Mouse (Mus musculus) forebrain, embryonic 14.5 days (tissue): ENCODE data around the gene Rhox2h. TPM values are rescaled to one million over a fixed set of nuclear protein-coding genes. Genes with fewer than 3 reads are reported as not detected.
"Not testable (repeated sequence)": the region's sequence is repeated elsewhere in the genome, so short reads cannot be mapped to it uniquely, and the experiment has no call there.

ENCODE experiments used
- ATAC-seq: fragments of 200-750 bp; cut with Nextera tagmentation; 2 replicates; pipeline ENCODE4 v1.8.0; 2017; ENCODE audit warnings: mild to moderate bottlenecking, moderate library complexity
- DNase-seq: peaks from one replicate; pipeline ENCODE4 v3.0.0-alpha.2; 2015; ENCODE audit warnings: low spot score
- H3K27ac ChIP-seq: fragments of 300-500 bp; sonication (generic); 2 replicates; pipeline ENCODE4 v1.5.1; 2014; ENCODE audit warnings: low read depth, mild to moderate bottlenecking, control low read depth, low read length, moderate library complexity
- H3K27me3 ChIP-seq: fragments of 300-500 bp; sonication (generic); replicated peaks from 2 replicates; pipeline ENCODE4 v1.6.1; 2014; ENCODE audit warnings: low read length, control low read depth, mixed read lengths; ENCODE audit not compliant: control insufficient read depth, insufficient read depth
- H3K36me3 ChIP-seq: fragments of 300-500 bp; sonication (generic); 2 replicates; pipeline ENCODE4 v1.6.1; 2014; ENCODE audit warnings: low read length, control low read depth; ENCODE audit not compliant: control insufficient read depth, insufficient read depth
- H3K4me1 ChIP-seq: fragments of 300-500 bp; sonication (generic); 2 replicates; pipeline ENCODE4 v1.6.1; 2014; ENCODE audit warnings: antibody characterized with exemption, low read length, control low read depth; ENCODE audit not compliant: control insufficient read depth, insufficient read depth
- H3K4me2 ChIP-seq: fragments of 300-500 bp; sonication (generic); 2 replicates; pipeline ENCODE4 v1.6.1; 2014; ENCODE audit warnings: mild to moderate bottlenecking, control low read depth, low read length
- H3K4me3 ChIP-seq: fragments of 300-500 bp; sonication (generic); 2 replicates; pipeline ENCODE4 v1.5.1; 2014; ENCODE audit warnings: low read depth, low read length, control low read depth
- H3K9ac ChIP-seq: fragments of 300-500 bp; sonication (generic); 2 replicates; pipeline ENCODE4 v1.6.1; 2014; ENCODE audit warnings: mild to moderate bottlenecking, low read length, control low read depth, moderate library complexity
- H3K9me3 ChIP-seq: fragments of 300-500 bp; sonication (generic); replicated peaks from 2 replicates; pipeline ENCODE4 v1.6.1; 2016; ENCODE audit warnings: low read length, control low read depth, mixed read lengths; ENCODE audit not compliant: control insufficient read depth
- WGBS: fragments of 180-500 bp; shearing (Covaris S2); extraction: QIAGEN DNeasy Blood & Tissue Kit; methylation state at CpG from one replicate; pipeline ENCODE4 v1.1.7; 2014; 5-methylcytosine and 5-hydroxymethylcytosine counted together
- polyA plus RNA-seq: library from polyadenylated mRNA; unstranded; fragments of >200 nt; fragmentation: Nextera tagmentation; extraction: Ambion mirVana; gene quantifications from 2 replicates; pipeline ENCODE4 v1.2.1, GENCODE M21; 2014

Rhox2h gene
- not detected in 2 replicates for polyA plus RNA-seq

- H3K9me3 ChIP-seq, H3K36me3 ChIP-seq, H3K27me3 ChIP-seq, H3K27ac ChIP-seq, H3K4me1 ChIP-seq, H3K4me2 ChIP-seq, DNase-seq, ATAC-seq, H3K9ac ChIP-seq, H3K4me3 ChIP-seq: not testable (repeated sequence)
- 87% methylated on average over 8 of the region's 8 CpGs for WGBS
Measured at GRCm38 (mm10) chrX:37673177-37673576, at the start of gene Rhox2h. TSS of gene Rhox2h (minus strand) at chrX:37673277.

- ATAC-seq (no peak), DNase-seq (no peak)
- H3K36me3 ChIP-seq = no peaks in the 10 kb centered on the region
- no peak overlapping the region for H3K27ac ChIP-seq
- no peak overlapping the region for H3K4me3 ChIP-seq
- H3K4me2 ChIP-seq = no peak overlapping the region
- H3K9ac ChIP-seq = no peak overlapping the region
- 79% methylated on average over 3 of the region's 3 CpGs for WGBS
- no peaks in the 10 kb centered on the region for H3K4me1 ChIP-seq
- no peaks in the 10 kb centered on the region for H3K9me3 ChIP-seq
- no peaks in the 10 kb centered on the region for H3K27me3 ChIP-seq
Measured at GRCm38 (mm10) chrX:37701821-37702387, 28.8 kb upstream of the Rhox2h start.

GRCm38 (mm10) chrX:37692261-37692660 is 19.2 kb upstream of the Rhox2h start:
- no peak overlapping the region for H3K9ac ChIP-seq
- no peaks in the 10 kb centered on the region for H3K36me3 ChIP-seq
- no peak overlapping the region for H3K4me2 ChIP-seq
- H3K4me1 ChIP-seq = no peaks in the 10 kb centered on the region
- ATAC-seq (no peak), DNase-seq (no peak)
- no peaks in the 10 kb centered on the region for H3K27me3 ChIP-seq
- 70% methylated on average over 2 of the region's 2 CpGs for WGBS
- no peak overlapping the region for H3K27ac ChIP-seq
- H3K4me3 ChIP-seq = no peak overlapping the region
- H3K9me3 ChIP-seq = no peaks in the 10 kb centered on the region

- 85% methylated on average over 24 of the region's 24 CpGs for WGBS
- Histone ChIP-seq H3K4me3 (no peak overlapping the region), H3K4me2 (no peak overlapping the region), H3K9me3 (no peaks in the 10 kb centered on the region), H3K27me3 (no peaks in the 10 kb centered on the region), H3K4me1 (no peaks in the 10 kb centered on the region), H3K9ac (no peak overlapping the region), H3K27ac (no peak overlapping the region), H3K36me3 (no peaks in the 10 kb centered on the region)
- ATAC-seq = no peak
- DNase-seq = no peak
Measured at GRCm38 (mm10) chrX:37683031-37683715, 10.1 kb upstream of the Rhox2h start.

- WGBS = 91% methylated on average over 1 of the region's 3 CpGs
- not testable (repeated sequence) for DNase-seq, H3K27me3 ChIP-seq, H3K4me1 ChIP-seq, ATAC-seq, H3K9ac ChIP-seq, H3K9me3 ChIP-seq, H3K27ac ChIP-seq, H3K36me3 ChIP-seq, H3K4me2 ChIP-seq, H3K4me3 ChIP-seq
Measured at GRCm38 (mm10) chrX:37668664-37669063, 4.4 kb downstream of the Rhox2h start, which contains the start of gene Rhox3h. TSS of gene Rhox3h (minus strand) at chrX:37668764.

- ATAC-seq = not testable (repeated sequence)
- 94% methylated on average over 12 of the region's 20 CpGs for WGBS
Measured at GRCm38 (mm10) chrX:37651227-37651626, 21.9 kb downstream of the Rhox2h start, which contains the start of gene Rhox4g. TSS of gene Rhox4g (minus strand) at chrX:37651327.

GRCm38 (mm10) chrX:37643370-37643769 is 29.7 kb downstream of the Rhox2h start, which contains the start of gene Rhox2g:
TSS of gene Rhox2g (minus strand) at chrX:37643470.
- 89% methylated on average over 6 of the region's 6 CpGs for WGBS
- not testable (repeated sequence) for H3K36me3 ChIP-seq, H3K9ac ChIP-seq, H3K9me3 ChIP-seq, H3K27me3 ChIP-seq, H3K27ac ChIP-seq, ATAC-seq, DNase-seq, H3K4me2 ChIP-seq, H3K4me3 ChIP-seq, H3K4me1 ChIP-seq

More at GRCm38 (mm10) chrX:37651227-37651626, 21.9 kb downstream of the Rhox2h start, which contains the start of gene Rhox4g:
- not testable (repeated sequence) for H3K36me3 ChIP-seq, H3K4me2 ChIP-seq, H3K27me3 ChIP-seq, H3K9me3 ChIP-seq, DNase-seq, H3K27ac ChIP-seq, H3K4me3 ChIP-seq, H3K9ac ChIP-seq, H3K4me1 ChIP-seq

GRCm38 (mm10) chrX:37628512-37628911 is 44.6 kb downstream of the Rhox2h start, which contains the start of gene Rhox3g:
TSS of gene Rhox3g (minus strand) at chrX:37628612.
- H3K27ac ChIP-seq, H3K4me1 ChIP-seq, H3K4me3 ChIP-seq, ATAC-seq, H3K27me3 ChIP-seq, H3K36me3 ChIP-seq, DNase-seq, H3K4me2 ChIP-seq, H3K9me3 ChIP-seq, H3K9ac ChIP-seq: not testable (repeated sequence)
- 94% methylated on average over 2 of the region's 2 CpGs for whole genome bisulfite sequencing
